Mouse (Mus musculus): ENCODE measurements at regions not wholly inside any gene's neighbourhood (a gene's known extent, or its start where the extent isn't known, plus 50 kb on each side); places are given as distances from the start of the nearest gene placed in this dataset.

- no peak for DNase-seq (ENCODE audit: low spot score)
Observed at GRCm38 (mm10) chr1:186312008-186312407, 194.9 kb upstream of the Lyplal1 start.

DNA sequence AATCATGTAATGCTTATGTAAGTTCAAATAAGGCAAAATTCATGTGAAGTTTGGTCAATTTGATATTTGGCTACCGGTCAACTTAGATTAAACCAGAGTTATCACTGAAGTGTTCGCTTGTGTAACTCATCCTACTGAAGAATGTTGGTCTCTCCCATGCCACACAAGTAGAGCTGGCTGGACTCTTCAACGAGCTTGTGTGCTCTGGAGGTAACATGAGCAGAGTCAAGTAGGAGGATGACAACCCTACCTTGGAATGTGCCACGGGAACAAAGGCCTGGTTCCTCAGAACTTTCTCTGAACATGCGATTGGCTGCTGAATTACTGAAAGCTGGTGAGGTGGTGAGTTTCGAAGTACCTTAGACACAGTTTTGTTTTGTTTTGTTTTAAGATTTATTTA lies 190.5 kb upstream of the Lyplal1 start:
- no peak for DNase-seq (ENCODE audit: low spot score)

DNA sequence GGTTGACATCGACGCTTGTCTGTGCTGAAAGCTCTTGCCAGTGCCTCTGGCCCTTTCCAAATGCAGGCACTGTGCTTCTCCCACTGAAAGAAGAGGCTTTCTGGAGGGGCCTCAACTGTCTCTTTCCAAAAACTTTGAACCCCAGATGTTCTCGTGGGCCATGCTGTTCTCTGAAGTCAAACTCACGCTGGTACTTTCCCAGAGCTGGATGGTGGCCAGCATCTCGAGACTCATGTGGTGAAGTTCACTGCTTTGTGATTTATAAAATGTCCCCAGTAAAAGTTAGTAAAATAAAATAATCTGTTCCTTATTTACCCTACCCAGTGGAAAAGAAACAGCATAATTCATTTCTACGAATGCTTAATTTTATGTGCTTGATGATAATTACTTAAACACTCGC lies 180.4 kb upstream of the Lyplal1 start:
- DNase-seq (ENCODE audit: low spot score): no peak

DNA sequence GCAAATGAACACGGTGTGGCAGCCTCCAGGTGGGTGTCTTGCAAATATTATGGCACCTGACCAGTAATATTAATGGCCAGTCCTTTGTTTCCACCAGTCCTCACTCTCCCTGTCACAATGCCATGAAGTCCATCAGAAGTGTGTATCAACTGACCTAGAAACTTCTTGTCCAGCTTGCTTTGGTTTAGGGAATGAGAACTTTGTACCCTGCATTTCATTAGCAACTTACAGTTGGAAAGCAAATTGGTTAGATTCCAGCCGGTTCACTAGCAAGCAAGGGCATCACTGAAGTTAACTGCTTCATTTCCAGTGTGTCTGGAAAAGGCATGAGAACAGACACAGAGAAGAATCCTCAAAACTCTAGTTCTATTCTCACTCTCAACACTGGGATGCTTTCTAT lies 178.1 kb upstream of the Lyplal1 start:
- no peak for DNase-seq (ENCODE audit: low spot score)

DNA sequence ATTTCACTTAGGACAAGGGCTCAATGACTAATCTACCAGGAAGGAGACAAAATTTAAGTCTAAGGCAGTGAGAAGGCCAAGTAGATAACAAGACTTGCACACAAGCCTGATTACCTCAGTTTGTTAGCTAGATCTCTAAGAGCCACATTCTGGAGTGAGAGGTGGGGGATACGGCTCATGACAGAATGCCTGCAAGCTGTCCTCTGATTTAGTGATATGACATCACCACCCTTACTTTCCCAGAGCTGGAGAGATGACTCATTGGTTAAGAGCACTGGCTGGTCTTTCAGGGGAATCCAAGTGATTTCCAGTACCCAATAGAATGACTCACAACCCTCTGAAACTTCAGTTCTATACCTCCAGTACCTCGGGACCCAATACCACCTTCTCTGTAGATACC lies 177.5 kb upstream of the Lyplal1 start:
- DNase-seq (ENCODE audit: low spot score): no peak

DNA sequence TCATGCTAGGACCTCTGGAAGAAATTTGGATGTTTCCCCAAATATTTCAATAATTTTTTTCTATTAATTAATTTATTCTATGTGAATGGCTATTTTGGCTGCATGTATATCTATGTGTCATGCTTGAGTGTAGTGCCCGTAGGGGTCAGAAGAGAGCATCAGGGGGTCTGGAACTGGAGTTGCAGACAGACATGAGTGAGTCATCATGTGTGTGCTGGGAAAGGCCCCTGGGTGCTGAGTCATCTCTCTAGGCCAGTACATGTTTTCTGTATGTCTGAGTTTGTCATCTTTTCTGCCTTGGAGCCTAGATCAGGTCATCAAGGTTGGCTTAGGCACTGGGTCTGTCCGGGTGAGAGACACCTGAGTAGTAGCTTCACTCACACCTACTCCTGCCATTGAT lies 172.0 kb upstream of the Lyplal1 start:
- no peak for DNase-seq (ENCODE audit: low spot score)

DNA sequence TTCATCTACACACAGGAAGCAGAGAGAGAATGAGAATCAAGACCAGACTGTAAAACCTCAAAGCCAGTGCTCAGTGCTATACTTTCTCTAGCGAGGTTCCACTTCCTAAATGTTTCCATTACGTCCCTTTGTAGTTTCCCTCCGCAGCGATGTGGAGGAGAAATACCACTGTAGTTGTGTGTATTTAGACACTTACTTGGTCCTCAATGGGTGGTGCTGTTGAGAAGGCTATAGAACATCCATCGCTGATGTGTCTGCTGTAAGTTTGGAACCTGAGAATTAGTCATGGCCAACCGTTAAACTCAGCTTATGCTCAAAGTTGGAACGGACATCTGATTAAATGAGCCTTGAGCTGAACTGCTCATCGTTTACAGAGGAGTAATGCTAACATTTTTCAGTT lies 170.7 kb upstream of the Lyplal1 start:
- no peak for DNase-seq (ENCODE audit: low spot score)

DNA sequence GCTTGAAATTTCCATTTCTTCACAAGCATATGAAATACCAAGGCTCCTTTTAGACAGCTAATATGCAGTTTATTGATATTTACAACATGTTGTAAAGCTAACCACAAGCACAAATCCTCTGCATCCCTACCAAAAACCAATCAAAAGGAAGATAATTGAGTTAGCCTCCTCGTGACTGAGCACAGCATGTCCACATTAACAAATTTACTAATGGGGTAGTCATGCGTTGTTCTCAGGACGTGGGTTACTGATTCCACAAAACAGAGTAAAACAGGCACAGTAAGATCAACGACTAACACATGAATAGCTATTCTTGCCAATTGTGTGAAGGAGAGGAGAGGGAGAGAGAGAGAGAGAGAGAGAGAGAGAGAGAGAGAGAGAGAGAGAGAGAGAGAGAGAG lies 169.3 kb upstream of the Lyplal1 start:
- DNase-seq (ENCODE audit: low spot score): no peak

DNA sequence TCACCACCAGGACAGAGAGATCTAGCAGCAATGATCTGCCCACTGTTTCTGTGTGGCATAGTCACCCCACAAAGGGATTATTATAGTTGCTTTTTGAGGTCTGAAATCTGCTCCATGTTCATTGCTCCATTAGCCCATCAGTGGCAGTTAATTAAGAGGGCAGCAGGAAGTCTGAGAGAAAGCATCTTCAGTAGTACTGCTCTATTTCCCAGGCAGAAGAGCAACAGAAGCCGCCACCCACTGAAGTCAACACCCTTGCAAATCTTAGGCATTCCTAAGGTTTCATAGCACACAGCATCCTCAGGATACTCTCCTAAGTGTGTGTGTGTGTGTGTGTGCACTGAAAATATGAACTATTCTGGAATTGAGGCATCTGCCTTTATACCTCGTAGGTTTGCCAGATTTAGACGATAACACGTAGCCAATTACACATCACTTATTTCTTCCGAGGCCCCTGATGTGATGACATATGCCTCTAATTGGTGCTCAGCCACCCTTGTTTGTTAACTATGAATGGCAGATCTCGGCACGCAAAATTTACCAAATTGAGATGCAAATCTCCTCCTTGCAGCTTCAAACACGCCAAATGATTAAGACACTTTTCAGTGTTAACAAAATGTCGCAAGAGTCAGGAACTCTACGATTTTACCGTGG lies 161.0 kb upstream of the Lyplal1 start:
- DNase-seq (ENCODE audit: low spot score): no peak

GRCm38 (mm10) chr1:186271436-186271835 lies 154.3 kb upstream of the Lyplal1 start:
- DNase-seq (ENCODE audit: low spot score): no peak

DNA sequence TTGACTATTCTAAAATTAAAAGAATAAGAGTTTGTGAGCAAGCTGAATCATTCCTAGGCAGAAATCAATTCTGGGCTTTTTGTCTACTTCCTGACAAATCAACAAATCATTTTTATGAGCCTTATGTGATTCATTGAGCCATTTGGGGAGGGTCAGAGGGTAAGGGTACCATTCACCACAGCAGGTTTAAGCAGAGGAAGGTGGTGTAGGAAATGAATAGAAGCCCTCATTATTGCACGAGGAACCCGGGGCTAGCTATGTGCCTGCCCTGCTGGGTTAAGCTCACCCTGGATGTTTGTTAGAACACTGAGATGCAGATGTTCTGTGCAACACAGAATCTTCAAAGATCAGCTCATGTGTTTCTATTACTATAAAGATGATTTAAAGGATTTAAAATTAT lies 150.2 kb upstream of the Lyplal1 start:
- DNase-seq (ENCODE audit: low spot score): no peak

GRCm38 (mm10) chr1:186264639-186265038 lies 147.5 kb upstream of the Lyplal1 start:
- peak; percentile 58 for DNase-seq (ENCODE audit: low spot score)

DNA sequence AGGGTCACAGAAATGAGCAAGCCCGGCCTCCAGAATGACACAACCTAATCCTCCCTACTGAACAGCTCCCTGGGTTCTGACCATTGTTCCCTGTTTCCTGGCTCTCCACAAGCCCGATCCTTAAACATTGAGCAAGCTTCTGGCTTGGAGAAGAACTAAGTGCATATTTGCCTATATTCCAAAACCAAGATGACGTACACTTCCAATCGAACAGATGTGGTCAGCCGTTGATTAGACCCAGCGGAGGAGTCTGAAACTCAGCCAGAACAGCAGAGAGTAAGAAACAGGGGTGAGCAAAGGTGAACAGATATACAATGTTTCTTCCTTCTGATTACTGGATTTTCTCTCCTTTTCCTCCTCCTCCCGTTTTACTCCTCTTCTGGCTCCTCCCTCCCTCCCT lies 146.8 kb upstream of the Lyplal1 start:
- peak; percentile 58 for DNase-seq (ENCODE audit: low spot score)

DNA sequence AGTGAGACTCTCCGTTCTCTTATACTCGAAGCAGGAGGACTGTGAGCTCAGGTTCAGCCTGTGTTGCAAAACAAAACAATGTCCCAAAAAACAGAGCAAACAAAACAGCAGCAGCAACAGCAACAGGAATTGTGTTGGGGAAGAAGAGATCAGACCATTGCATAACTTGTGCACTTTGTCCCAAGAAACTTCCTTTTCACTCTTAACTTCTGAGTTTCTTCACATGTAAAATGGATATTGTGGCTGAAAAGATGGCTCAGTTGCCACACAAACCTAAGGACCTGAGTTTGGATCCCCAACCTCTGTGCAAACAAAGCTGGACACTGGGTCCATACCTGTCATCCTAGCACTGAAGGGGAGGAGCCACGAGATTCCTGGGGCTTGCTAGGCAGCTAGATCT lies 146.1 kb upstream of the Lyplal1 start:
- no peak for DNase-seq (ENCODE audit: low spot score)

DNA sequence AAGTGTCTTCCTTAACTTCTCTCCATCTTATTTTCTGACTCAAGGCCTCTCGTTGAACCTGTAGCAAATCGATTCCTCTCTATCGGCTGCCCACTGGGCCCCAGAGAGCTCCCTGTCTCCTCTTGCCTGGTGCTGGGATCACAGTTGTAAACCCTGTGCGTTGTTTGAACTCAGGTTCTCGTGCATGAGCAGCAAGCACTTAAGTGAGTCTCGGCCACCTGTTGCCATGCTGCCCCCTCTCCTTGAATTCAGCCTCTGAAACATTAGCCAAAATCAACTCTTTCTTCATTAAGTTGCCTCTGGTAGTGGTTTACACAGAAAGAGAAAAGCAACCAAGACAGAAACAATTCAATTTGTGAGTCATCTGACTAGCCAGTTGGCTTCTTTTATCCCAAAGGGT lies 144.9 kb upstream of the Lyplal1 start:
- DNase-seq (ENCODE audit: low spot score): no peak

GRCm38 (mm10) chr1:186261326-186261833 lies 144.3 kb upstream of the Lyplal1 start:
- DNase-seq (ENCODE audit: low spot score): peak; percentile 86

GRCm38 (mm10) chr1:186257611-186258010 lies 140.5 kb upstream of the Lyplal1 start:
- no peak for DNase-seq (ENCODE audit: low spot score)

GRCm38 (mm10) chr1:186255476-186256080 lies 138.5 kb upstream of the Lyplal1 start:
- DNase-seq (ENCODE audit: low spot score): no peak

DNA sequence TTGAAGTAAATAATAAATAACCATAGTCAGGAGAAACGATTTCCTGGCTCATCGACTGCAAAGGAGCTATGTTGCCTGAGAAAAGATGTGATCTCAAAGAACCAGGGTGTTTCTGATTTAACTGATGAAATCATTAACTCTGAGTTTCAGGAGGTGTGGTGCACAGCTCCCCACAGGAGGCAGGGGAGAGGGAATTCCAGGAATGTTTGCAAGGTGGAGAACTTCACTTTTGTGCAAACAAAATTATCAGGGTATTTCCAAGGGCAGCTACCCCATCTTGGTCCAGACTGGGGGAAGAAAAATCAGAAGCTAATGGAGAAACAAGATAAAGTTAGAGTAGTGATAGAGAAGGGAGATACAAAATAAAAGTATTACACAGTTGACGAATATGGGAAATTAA lies 137.4 kb upstream of the Lyplal1 start:
- no peak for DNase-seq (ENCODE audit: low spot score)

DNA sequence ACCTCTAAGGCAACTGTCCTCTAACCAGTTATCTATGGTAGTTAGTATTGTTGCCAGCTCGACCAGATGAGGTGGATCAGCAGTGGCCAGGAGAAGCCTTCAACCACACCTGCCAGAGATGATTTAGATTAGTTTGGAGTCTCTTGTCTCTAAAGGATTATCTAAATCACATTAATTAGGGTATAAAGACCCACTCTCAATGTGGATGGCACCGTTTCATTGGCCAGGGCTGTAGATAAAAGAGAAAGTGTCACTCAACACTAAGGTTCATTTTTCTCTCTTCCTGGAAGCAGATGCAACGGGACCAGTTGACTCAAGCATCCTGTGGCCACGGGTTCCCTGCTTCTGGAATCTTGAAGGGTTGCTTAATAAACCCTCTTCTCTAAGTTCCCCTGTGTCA lies 135.4 kb upstream of the Lyplal1 start:
- DNase-seq (ENCODE audit: low spot score): no peak

GRCm38 (mm10) chr1:186250316-186250715 lies 133.2 kb upstream of the Lyplal1 start:
- no peak for DNase-seq (ENCODE audit: low spot score)

DNA sequence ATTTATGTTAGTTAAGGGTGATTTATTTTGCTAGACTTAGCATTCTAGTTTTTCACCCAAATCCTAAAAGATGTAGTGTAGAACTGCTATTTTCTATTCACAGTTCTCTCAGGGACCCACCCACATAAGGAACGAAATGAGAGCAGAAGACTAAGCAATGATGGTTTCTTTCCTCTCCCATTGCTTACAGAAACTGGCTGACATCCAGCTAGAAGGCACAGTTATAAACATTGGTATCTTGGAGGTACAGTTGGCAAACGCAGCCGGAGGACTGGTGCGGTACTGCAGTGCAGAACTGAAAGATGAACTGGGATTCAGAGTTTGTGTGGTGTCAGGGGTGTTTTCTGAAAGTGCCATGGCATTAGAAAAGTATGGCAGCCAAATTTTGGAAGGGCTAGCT lies 132.1 kb upstream of the Lyplal1 start:
- no peak for DNase-seq (ENCODE audit: low spot score)

DNA sequence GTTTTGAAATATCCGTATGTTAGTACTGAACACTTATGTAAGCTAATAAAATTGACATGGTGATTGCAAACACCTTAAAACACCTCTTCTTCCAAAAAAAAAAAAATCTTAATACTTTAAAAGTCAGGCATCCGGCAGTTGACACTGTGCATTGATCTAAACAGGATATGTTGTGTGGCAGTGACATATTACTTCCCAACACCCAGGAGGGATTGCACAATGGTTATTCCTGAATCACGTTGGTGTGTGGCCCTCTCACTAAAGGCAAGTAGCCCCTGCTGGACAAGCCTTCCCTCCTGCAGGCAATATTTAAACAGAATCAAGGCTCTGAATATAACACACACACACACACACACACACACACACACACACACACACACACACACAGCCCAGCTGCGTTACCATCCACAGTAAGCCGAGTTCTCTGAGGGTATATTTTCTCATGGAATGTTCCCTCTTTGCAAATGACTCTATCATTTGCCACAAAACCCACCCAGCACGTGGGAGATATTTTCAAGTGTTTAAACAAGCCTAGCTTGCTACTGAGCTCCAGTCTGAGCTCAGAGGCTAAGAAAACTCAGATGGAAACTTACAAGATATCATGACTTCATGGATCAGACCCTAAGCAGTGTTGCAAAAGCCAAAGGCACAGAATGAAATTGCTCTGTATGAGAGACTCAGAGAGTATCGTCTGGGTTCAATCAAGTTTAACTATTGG lies 128.8 kb upstream of the Lyplal1 start:
- DNase-seq (ENCODE audit: low spot score): no peak
